Mouse (Mus musculus): ENCODE measurements around the gene Frrs1. TPM values are rescaled to one million over a fixed set of nuclear protein-coding genes. Genes with fewer than 3 reads are reported as not detected.

Gene Frrs1
- polyA plus RNA-seq, 1 experiment from 2014 or later: 12.7 TPM

DNA sequence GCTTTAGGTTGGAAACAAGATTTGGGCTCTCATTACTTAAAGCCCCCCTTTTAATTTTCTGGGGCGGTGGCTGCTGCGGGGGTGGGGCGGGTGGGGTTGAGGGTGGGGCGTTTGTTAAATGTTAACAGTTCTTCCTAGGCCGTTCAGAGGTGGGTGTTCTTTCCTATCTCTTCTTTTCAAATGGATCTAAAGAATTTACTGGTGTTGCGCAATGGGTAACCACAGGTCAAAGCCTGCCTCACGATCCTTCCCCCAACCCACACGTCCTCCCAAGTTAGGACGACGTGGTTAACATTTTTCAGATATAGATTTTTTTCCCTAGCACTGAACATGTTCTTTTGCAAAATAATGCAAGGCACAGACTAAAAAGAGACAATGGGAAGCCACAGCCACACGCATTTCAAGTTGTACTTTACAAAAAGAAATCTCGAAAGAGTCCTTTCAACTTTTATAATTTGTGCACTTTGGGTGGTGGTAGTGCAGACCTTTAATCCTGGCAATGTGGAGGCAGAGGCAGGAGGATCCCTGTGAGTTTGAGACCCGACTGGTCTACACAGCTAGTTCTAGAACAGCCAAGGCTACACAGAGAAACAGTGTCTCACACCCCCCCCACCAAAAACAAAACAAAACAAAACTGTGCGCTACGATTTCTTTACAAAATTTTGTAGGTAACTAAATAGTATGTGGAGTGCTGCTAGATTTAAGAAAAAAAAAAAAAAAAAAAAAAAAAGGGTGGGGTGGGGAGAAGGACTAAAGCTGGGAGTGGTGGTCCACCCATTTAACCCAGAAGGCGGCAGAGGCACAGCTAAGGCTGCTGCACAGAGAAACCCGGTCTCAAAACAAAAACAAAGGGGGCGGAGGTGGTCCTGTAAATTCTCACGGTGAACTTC, 1.3 kb downstream of the Frrs1 start:
- H3K4me1 ChIP-seq: peaks cover 12% of the 10 kb centered on the region
- H3K27me3 ChIP-seq (ENCODE audit: low read depth, poor library complexity, severe bottlenecking): no peaks in the 10 kb centered on the region
- peak overlapping the region; percentile 87; the same call in 1 of the 2 replicates for H3K27ac ChIP-seq
- H3K4me3 ChIP-seq: peak overlapping the region; percentile 65
- 74% methylated on average over 19 of the region's 19 CpGs for WGBS
- H3K9me3 ChIP-seq (replicated peaks): no peaks in the 10 kb centered on the region
- H3K36me3 ChIP-seq: no peaks in the 10 kb centered on the region
- DNase-seq (ENCODE audit: low spot score): no peak

GRCm38 (mm10) chr3:116861223-116861539, 1.9 kb downstream of the Frrs1 start:
- peak; percentile 33 for DNase-seq (ENCODE audit: low spot score)
- peak overlapping the region; percentile 87 for H3K27ac ChIP-seq
- 17% methylated on average over 4 of the region's 4 CpGs for WGBS

GRCm38 (mm10) chr3:116861540-116862067, 2.3 kb downstream of the Frrs1 start:
- H3K4me1 ChIP-seq: peaks cover 12% of the 10 kb centered on the region
- 6% methylated on average over 25 of the region's 25 CpGs for WGBS
- H3K9me3 ChIP-seq (replicated peaks): no peaks in the 10 kb centered on the region
- peak overlapping the region; percentile 65 for H3K4me3 ChIP-seq
- H3K36me3 ChIP-seq: no peaks in the 10 kb centered on the region
- no peaks in the 10 kb centered on the region for H3K27me3 ChIP-seq (ENCODE audit: low read depth, poor library complexity, severe bottlenecking)
- H3K27ac ChIP-seq: peak overlapping the region; percentile 87
- DNase-seq (ENCODE audit: low spot score): peak; percentile 80

More at GRCm38 (mm10) chr3:116861223-116861539, 1.9 kb downstream of the Frrs1 start:
- Histone ChIP-seq H3K27me3 (ENCODE audit: low read depth, poor library complexity, severe bottlenecking) (no peaks in the 10 kb centered on the region), H3K4me1 (peaks cover 12% of the 10 kb centered on the region), H3K9me3 (replicated peaks) (no peaks in the 10 kb centered on the region), H3K4me3 (peak overlapping the region; percentile 65), H3K36me3 (no peaks in the 10 kb centered on the region)

- H3K27me3 ChIP-seq (ENCODE audit: low read depth, poor library complexity, severe bottlenecking): no peaks in the 10 kb centered on the region
- H3K4me3 ChIP-seq: no peak overlapping the region
- 70% methylated on average over 1 of the region's 1 CpGs for WGBS
- H3K9me3 ChIP-seq (replicated peaks): no peaks in the 10 kb centered on the region
- H3K36me3 ChIP-seq: no peaks in the 10 kb centered on the region
- peaks cover 12% of the 10 kb centered on the region for H3K4me1 ChIP-seq
- no peak for DNase-seq (ENCODE audit: low spot score)
- H3K27ac ChIP-seq: no peak overlapping the region
These were observed 3.4 kb downstream of the Frrs1 start for GRCm38 (mm10) chr3:116862621-116863020.

GRCm38 (mm10) chr3:116864421-116864820, 5.2 kb downstream of the Frrs1 start:
- H3K27me3 ChIP-seq (ENCODE audit: low read depth, poor library complexity, severe bottlenecking): no peaks in the 10 kb centered on the region
- H3K9me3 ChIP-seq (replicated peaks): no peaks in the 10 kb centered on the region
- H3K36me3 ChIP-seq: no peaks in the 10 kb centered on the region
- WGBS: 75% methylated on average over 5 of the region's 5 CpGs
- no peak overlapping the region for H3K27ac ChIP-seq
- DNase-seq (ENCODE audit: low spot score): peak; percentile 24
- H3K4me3 ChIP-seq: no peak overlapping the region
- H3K4me1 ChIP-seq: peaks cover 12% of the 10 kb centered on the region

DNA sequence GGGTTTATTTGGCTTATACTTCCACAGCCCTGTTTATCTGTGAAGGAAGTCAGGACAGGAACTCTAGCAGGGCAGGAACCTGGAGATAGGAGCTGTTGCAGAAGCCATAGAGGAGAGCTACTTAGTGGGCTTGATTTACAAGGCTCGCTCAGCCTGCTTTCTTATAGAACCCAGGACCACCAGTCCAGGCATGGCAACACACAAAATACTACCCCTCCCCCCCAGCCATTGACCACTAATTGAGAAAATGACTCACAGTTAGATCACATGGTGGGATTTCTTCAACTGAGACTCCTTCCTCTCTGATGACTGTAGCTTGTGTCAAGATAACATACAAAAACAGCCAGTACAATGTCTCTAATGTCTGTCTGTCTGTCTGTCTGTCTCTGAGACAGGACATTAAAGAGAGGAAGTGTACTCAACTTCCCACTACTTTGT, 6.0 kb downstream of the Frrs1 start:
- H3K4me1 ChIP-seq: peaks cover 14% of the 10 kb centered on the region
- no peaks in the 10 kb centered on the region for H3K36me3 ChIP-seq
- 68% methylated on average over 1 of the region's 1 CpGs for WGBS
- no peaks in the 10 kb centered on the region for H3K9me3 ChIP-seq (replicated peaks)
- no peak overlapping the region for H3K27ac ChIP-seq
- DNase-seq (ENCODE audit: low spot score): peak; percentile 25
- H3K27me3 ChIP-seq (ENCODE audit: low read depth, poor library complexity, severe bottlenecking): no peaks in the 10 kb centered on the region
- no peak overlapping the region for H3K4me3 ChIP-seq

GRCm38 (mm10) chr3:116870372-116870771, 11.1 kb downstream of the Frrs1 start:
- no peaks in the 10 kb centered on the region for H3K36me3 ChIP-seq
- WGBS: 69% methylated on average over 3 of the region's 3 CpGs
- peaks cover 6% of the 10 kb centered on the region; the same call in 1 of the 2 replicates for H3K4me1 ChIP-seq
- no peak overlapping the region for H3K4me3 ChIP-seq
- no peaks in the 10 kb centered on the region for H3K27me3 ChIP-seq (ENCODE audit: low read depth, poor library complexity, severe bottlenecking)
- no peaks in the 10 kb centered on the region for H3K9me3 ChIP-seq (replicated peaks)
- DNase-seq (ENCODE audit: low spot score): no peak
- no peak overlapping the region for H3K27ac ChIP-seq

DNA sequence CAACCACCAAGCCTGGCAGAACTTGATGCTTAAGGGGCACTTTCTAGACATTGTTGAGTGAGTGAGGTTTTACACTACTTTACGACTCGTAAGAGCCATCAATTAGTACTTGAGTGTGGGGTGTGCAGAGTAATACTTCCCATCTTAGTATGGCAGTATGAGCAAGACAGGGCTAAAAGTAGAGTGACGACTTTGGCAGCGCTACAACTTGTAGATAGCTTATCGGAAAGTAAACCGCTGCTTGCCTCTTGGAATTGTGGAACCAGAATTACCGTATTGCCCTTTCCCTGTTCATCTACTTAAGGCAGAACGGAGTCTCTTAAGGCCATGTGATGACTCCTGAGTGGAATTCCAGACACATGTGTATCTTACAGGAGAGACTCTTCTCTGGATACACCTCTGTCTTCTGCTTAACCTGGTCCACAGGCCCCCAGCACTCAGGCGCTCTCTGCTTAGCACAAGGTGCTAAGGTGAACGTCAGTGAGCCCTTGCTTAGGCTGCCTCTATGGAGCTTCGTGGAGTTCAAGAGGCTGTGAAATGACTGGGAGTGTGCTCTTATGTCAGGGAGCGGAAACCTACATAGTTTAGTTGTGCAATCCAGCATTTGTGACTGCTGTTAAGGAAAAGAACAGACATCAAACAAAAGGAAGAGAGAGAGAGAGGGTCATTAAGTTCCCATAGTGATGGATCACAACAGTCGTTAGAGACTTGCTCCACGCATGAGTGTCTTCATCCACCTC, 23.1 kb downstream of the Frrs1 start:
- WGBS: 88% methylated on average over 14 of the region's 14 CpGs
- H3K27me3 ChIP-seq (ENCODE audit: low read depth, poor library complexity, severe bottlenecking): no peaks in the 10 kb centered on the region
- no peak overlapping the region for H3K27ac ChIP-seq
- 0 out of 2 replicates have a peak, but pooled peaks cover 6% of the 10 kb centered on the region for H3K36me3 ChIP-seq
- DNase-seq (ENCODE audit: low spot score): no peak
- no peaks in the 10 kb centered on the region for H3K9me3 ChIP-seq (replicated peaks)
- H3K4me3 ChIP-seq: no peak overlapping the region
- H3K4me1 ChIP-seq: no peaks in the 10 kb centered on the region

- Histone ChIP-seq H3K4me1 (no peaks in the 10 kb centered on the region), H3K4me3 (no peak overlapping the region), H3K36me3 (0 out of 2 replicates have a peak, but pooled peaks cover 6% of the 10 kb centered on the region), H3K27ac (no peak overlapping the region), H3K9me3 (replicated peaks) (no peaks in the 10 kb centered on the region), H3K27me3 (ENCODE audit: low read depth, poor library complexity, severe bottlenecking) (no peaks in the 10 kb centered on the region)
- WGBS: 95% methylated on average over 8 of the region's 8 CpGs
- DNase-seq (ENCODE audit: low spot score): no peak
These were observed 25.7 kb downstream of the Frrs1 start for GRCm38 (mm10) chr3:116884941-116885340.

DNA sequence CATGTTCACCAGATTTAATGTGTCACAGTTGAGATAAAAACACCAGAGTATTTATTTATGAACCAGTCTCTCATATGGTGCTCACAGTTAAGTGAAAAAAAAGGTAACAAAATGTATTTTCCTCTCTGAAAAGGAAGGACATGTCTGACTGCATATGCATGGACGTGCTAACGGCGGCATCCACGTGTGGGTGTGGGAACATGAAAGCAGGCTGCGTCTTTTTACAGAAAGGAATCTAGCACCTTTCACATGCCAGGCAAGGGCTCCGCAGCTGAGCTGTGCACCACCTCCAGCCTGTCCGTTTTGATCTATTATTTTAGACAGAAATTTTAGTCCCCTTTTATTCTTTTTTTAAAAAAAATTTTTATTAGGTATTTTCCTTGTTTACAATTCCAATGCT, 30.1 kb downstream of the Frrs1 start:
- Histone ChIP-seq H3K36me3 (no peaks in the 10 kb centered on the region), H3K4me1 (no peaks in the 10 kb centered on the region), H3K27me3 (ENCODE audit: low read depth, poor library complexity, severe bottlenecking) (no peaks in the 10 kb centered on the region), H3K9me3 (replicated peaks) (no peaks in the 10 kb centered on the region), H3K4me3 (no peak overlapping the region), H3K27ac (no peak overlapping the region)
- WGBS: 93% methylated on average over 7 of the region's 7 CpGs
- no peak for DNase-seq (ENCODE audit: low spot score)

- no peaks in the 10 kb centered on the region for H3K4me1 ChIP-seq
- H3K36me3 ChIP-seq: no peaks in the 10 kb centered on the region
- DNase-seq (ENCODE audit: low spot score): no peak
- no peak overlapping the region for H3K27ac ChIP-seq
- H3K4me3 ChIP-seq: no peak overlapping the region
- no peaks in the 10 kb centered on the region for H3K9me3 ChIP-seq (replicated peaks)
- 96% methylated on average over 4 of the region's 4 CpGs for WGBS
- H3K27me3 ChIP-seq (ENCODE audit: low read depth, poor library complexity, severe bottlenecking): no peaks in the 10 kb centered on the region
These were observed 31.3 kb downstream of the Frrs1 start for GRCm38 (mm10) chr3:116890576-116890975.

GRCm38 (mm10) chr3:116891436-116892205, 32.4 kb downstream of the Frrs1 start:
- 92% methylated on average over 17 of the region's 17 CpGs for WGBS
- no peak for DNase-seq (ENCODE audit: low spot score)
- H3K4me3 ChIP-seq: no peak overlapping the region
- H3K9me3 ChIP-seq (replicated peaks): no peaks in the 10 kb centered on the region
- no peaks in the 10 kb centered on the region for H3K27me3 ChIP-seq (ENCODE audit: low read depth, poor library complexity, severe bottlenecking)
- H3K4me1 ChIP-seq: no peaks in the 10 kb centered on the region
- no peak overlapping the region for H3K27ac ChIP-seq
- H3K36me3 ChIP-seq: no peaks in the 10 kb centered on the region
